13 mouse cellular contexts compared by ENCODE assay signal in the genomic region with DNA sequence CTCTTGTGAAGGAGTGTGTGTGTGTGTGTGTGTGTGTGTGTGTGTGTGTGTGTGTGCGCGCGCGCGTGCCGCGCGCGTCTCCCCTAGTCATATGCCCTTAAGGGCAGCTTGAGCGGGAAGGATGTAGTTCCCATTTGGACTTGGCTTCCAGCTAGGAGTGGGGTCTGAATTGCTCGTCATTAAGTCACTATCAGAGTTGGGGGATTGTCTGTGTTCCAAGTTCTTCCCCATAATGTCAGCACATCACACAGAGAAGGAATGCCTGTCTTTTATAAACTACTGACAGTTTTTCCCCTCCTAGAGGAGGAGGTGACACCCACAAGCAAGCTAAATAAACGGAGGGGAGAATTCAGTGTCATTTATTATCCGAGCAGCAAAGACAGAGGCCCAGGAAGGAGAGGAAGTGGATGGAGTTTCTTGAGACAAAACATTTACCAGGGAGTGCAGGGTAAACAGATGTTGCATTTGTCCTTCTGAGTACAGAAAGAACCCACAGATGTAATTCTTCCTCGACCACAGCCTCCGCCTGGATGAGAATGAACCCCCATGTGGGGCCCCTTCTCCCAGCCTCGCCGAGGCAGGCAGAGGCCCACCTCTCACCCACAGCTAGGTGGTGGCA. TPM values are rescaled to one million over a fixed set of nuclear protein-coding genes. Genes with fewer than 3 reads are reported as not detected.
DNase-seq lines count a peak whose midpoint lies in the region; ATAC-seq and TF ChIP-seq lines count a peak whose summit lies in the region.
"Had no signal": no experiment of that assay in that cellular context is flagged by ENCODE, and none has a peak within 500 bp of the region (broad histone marks: within the 10 kb centered on the region; RNA-seq: fewer than 3 reads in every experiment).

No protein-coding gene starts in this region.

- H3K9ac ChIP-seq in lung, embryonic 14.5 days: no peak overlapping the region
- H3K9ac ChIP-seq in intestine, embryonic 15.5 days: no peak overlapping the region
- no peak overlapping the region for H3K9ac ChIP-seq in stomach, embryonic 15.5 days
- H3K9ac ChIP-seq: liver, embryonic 15.5 days had no signal

- no peaks in the 10 kb centered on the region for H3K36me3 ChIP-seq in lung, embryonic 14.5 days (ENCODE audit: insufficient read depth)
- H3K36me3 ChIP-seq in intestine, embryonic 15.5 days: no peaks in the 10 kb centered on the region
- no peaks in the 10 kb centered on the region for H3K36me3 ChIP-seq in stomach, embryonic 15.5 days
- H3K36me3 ChIP-seq: liver, embryonic 15.5 days; midbrain, embryonic 10.5 days had no signal

- ATAC-seq in lung, embryonic 14.5 days (ENCODE audit: insufficient read depth): peak; percentile 57
- no peak for ATAC-seq in intestine, embryonic 15.5 days
- ATAC-seq in stomach, embryonic 15.5 days (ENCODE audit: insufficient read depth, low FRiP score, low read depth): no peak
- no peak for ATAC-seq in CD4-positive, CD25-positive, alpha-beta regulatory T cell, adult 4 months

- intact Hi-C loops in gastrocnemius, adult 2 months (cut with DNase I): loop anchor here (5.0 kb wide), 1 partner anchor 108 kb away; no protein-coding TSS in a partner anchor
- intact Hi-C loops in gastrocnemius, postnatal 14 days (cut with DNase I; ENCODE audit: low total_unique reads): no loop called here

- peaks cover 28% of the 10 kb centered on the region; the same call in 1 of the 2 replicates for H3K27me3 ChIP-seq in lung, embryonic 14.5 days (ENCODE audit: insufficient read depth, low read length)
- peaks cover 24% of the 10 kb centered on the region for H3K27me3 ChIP-seq in intestine, embryonic 15.5 days (replicated peaks)
- peaks cover 18% of the 10 kb centered on the region; the same call in 1 of the 2 replicates for H3K27me3 ChIP-seq in stomach, embryonic 15.5 days (replicated peaks)

- 24% methylated on average over 17 of the region's 17 CpGs for WGBS in lung, embryonic 14.5 days
- WGBS in lung, adult 2 months: 35% methylated on average over 13 of the region's 17 CpGs
- WGBS in intestine, embryonic 15.5 days: 29% methylated on average over 17 of the region's 17 CpGs
- WGBS in stomach, embryonic 15.5 days: 32% methylated on average over 17 of the region's 17 CpGs

- H3K27ac ChIP-seq in gastrocnemius, adult 2 months: peak overlapping the region; percentile 49
- H3K27ac ChIP-seq in lung, embryonic 14.5 days (ENCODE audit: low read depth): peak overlapping the region; percentile 86
- no peak overlapping the region for H3K27ac ChIP-seq in intestine, embryonic 15.5 days
- peak overlapping the region; percentile 50 for H3K27ac ChIP-seq in stomach, embryonic 15.5 days
- H3K27ac ChIP-seq: heart, adult 2 months; liver, embryonic 15.5 days; midbrain, embryonic 10.5 days had no signal

- no peak for DNase-seq in gastrocnemius, adult 2 months
- DNase-seq in gastrocnemius, postnatal 14 days: no peak
- DNase-seq in lung, embryonic 14.5 days: peak; percentile 83
- no peak for DNase-seq in lung, adult 2 months
- no peak for DNase-seq in cerebellum, adult 9-10 months
- DNase-seq: adrenal gland, adult 2 months; right cerebral cortex, postnatal 4 days had no signal

- H3K4me3 ChIP-seq in gastrocnemius, adult 2 months: no peak overlapping the region
- H3K4me3 ChIP-seq in lung, embryonic 14.5 days (ENCODE audit: low read depth, low read length): peak overlapping the region; percentile 70; the same call in 1 of the 2 replicates
- H3K4me3 ChIP-seq in lung, adult 2 months (replicated peaks; ENCODE audit: extremely low read depth, low read depth, low read length): no peak overlapping the region
- 0 out of 2 replicates have a peak overlapping the region, but pooled peaks have one; percentile 1 for H3K4me3 ChIP-seq in intestine, embryonic 15.5 days (replicated peaks)
- H3K4me3 ChIP-seq in stomach, embryonic 15.5 days (replicated peaks): no peak overlapping the region
- H3K4me3 ChIP-seq: heart, adult 2 months; liver, embryonic 15.5 days; midbrain, embryonic 10.5 days had no signal

- H3K9me3 ChIP-seq in lung, embryonic 14.5 days (ENCODE audit: low read depth, low read length): no peaks in the 10 kb centered on the region
- no peaks in the 10 kb centered on the region for H3K9me3 ChIP-seq in intestine, embryonic 15.5 days
- H3K9me3 ChIP-seq in stomach, embryonic 15.5 days: no peaks in the 10 kb centered on the region
- H3K9me3 ChIP-seq: liver, embryonic 15.5 days; midbrain, embryonic 10.5 days had no signal

- no peak for TF ChIP-seq POLR2A in lung, adult 2 months (IDR thresholded peaks at IDR 0.05; ENCODE audit: borderline replicate concordance, extremely low read depth, low read depth, low read length)

- H3K4me1 ChIP-seq in lung, embryonic 14.5 days (ENCODE audit: insufficient read depth): peaks cover 18% of the 10 kb centered on the region
- peaks cover 9% of the 10 kb centered on the region for H3K4me1 ChIP-seq in lung, adult 2 months (ENCODE audit: control insufficient read depth, insufficient read depth, low read length)
- H3K4me1 ChIP-seq in intestine, embryonic 15.5 days (replicated peaks): peaks cover 18% of the 10 kb centered on the region
- peaks cover 32% of the 10 kb centered on the region; the same call in 1 of the 2 replicates for H3K4me1 ChIP-seq in stomach, embryonic 15.5 days
- H3K4me1 ChIP-seq: liver, embryonic 15.5 days had no signal

- H3K4me2 ChIP-seq in lung, embryonic 14.5 days: peak overlapping the region; percentile 68
- H3K4me2 ChIP-seq in intestine, embryonic 15.5 days (replicated peaks): peak overlapping the region; percentile 82
- peak overlapping the region; percentile 86 for H3K4me2 ChIP-seq in stomach, embryonic 15.5 days
- H3K4me2 ChIP-seq: liver, embryonic 15.5 days had no signal

- no peak for TF ChIP-seq CTCF in gastrocnemius, adult 2 months (IDR thresholded peaks at IDR 0.05)
- 0 out of 2 replicates have a peak, but pooled peaks have one; percentile 20 for TF ChIP-seq CTCF in lung, embryonic 14.5 days (IDR thresholded peaks at IDR 0.05; ENCODE audit: low read depth)
- TF ChIP-seq CTCF in lung, adult 2 months (IDR thresholded peaks at IDR 0.05; ENCODE audit: insufficient read depth, low read length): no peak

RNA-seq across cellular contexts. Expression of gene Slit3, which starts 3.6 kb away (rescaled TPM):
- 10 to 100 TPM in 1 of 2 experiments, 1 to 10 TPM in 1; 9.2 to 10.9 TPM for total RNA-seq in gastrocnemius, adult 2 months (2021)
- 10 to 100 TPM; 11.0 to 12.1 TPM for total RNA-seq in gastrocnemius, postnatal 14 days (2021)
- 32.1 and 37.3 TPM in 2 replicates for polyA plus RNA-seq in lung, embryonic 14.5 days (2014; fragmentation: Nextera tagmentation; extraction: Ambion mirVana)
- polyA plus RNA-seq in lung, adult 2 months (2012; rRNA removed): 69.7 and 72.5 TPM in 2 replicates
- polyA plus RNA-seq in intestine, embryonic 15.5 days (2015; fragmentation: Nextera tagmentation; extraction: Ambion mirVana): 15.9 TPM in 2 replicates
- polyA plus RNA-seq in stomach, embryonic 15.5 days (2015; fragmentation: Nextera tagmentation; extraction: Ambion mirVana): 18.9 and 20.6 TPM in 2 replicates
- polyA plus RNA-seq in CD4-positive, CD25-positive, alpha-beta regulatory T cell, adult 4 months (2017; shearing (Covaris generic)): not detected

Comparison
In these comparisons a context has a peak if more than half of its experiments do, and no peak if none do; other contexts are left out.
1. H3K4me3 ChIP-seq: peak in lung, embryonic 14.5 days (single experiment) and intestine, embryonic 15.5 days (single experiment); none in gastrocnemius, adult 2 months (single experiment), lung, adult 2 months (single experiment) and stomach, embryonic 15.5 days (single experiment).
2. RNA of gene Slit3, which starts 3.6 kb away (polyA plus RNA-seq): 69.7 to 72.5 TPM in lung, adult 2 months, 32.1 to 37.3 TPM in lung, embryonic 14.5 days, 18.9 to 20.6 TPM in stomach, embryonic 15.5 days and 15.9 TPM in intestine, embryonic 15.5 days; not detected in CD4-positive, CD25-positive, alpha-beta regulatory T cell, adult 4 months; every median in the first group is over 10 times any median in the second.
3. Peak in every context shown above with its lines, with median percentiles within 50 percentile points of each other: H3K4me2 ChIP-seq.